Mouse (Mus musculus) liver, adult 2 months (tissue): Measurements from ENCODE around the gene Zg16. TPM values are rescaled to one million over a fixed set of nuclear protein-coding genes. Genes with fewer than 3 reads are reported as not detected.
A peak's percentile ranks its signal among the peaks of the same experiment; 100 is the strongest.

ENCODE experiments used
- DNase-seq: peaks from one replicate; pipeline ENCODE4 v3.0.0-alpha.2; 2011; ENCODE audit warnings: low read depth, low spot score; ENCODE audit errors: extremely low read depth
- H3K27ac ChIP-seq: fragments of 200-500 bp; replicated peaks from 2 replicates; pipeline ENCODE4 v1.5.1; 2012; ENCODE audit warnings: low read depth, mild to moderate bottlenecking, control low read depth, inconsistent platforms, low read length; ENCODE audit not compliant: insufficient read depth
- H3K27me3 ChIP-seq: fragments of 200-500 bp; 2 replicates; pipeline ENCODE4 v1.6.1; 2012; ENCODE audit warnings: mild to moderate bottlenecking, moderate library complexity, low read length, inconsistent platforms; ENCODE audit not compliant: control insufficient read depth, insufficient read depth
- H3K36me3 ChIP-seq: fragments of 200-500 bp; 2 replicates; pipeline ENCODE4 v1.6.1; 2012; ENCODE audit warnings: low read length, inconsistent platforms; ENCODE audit not compliant: control insufficient read depth, insufficient read depth
- H3K4me1 ChIP-seq: fragments of 200-500 bp; 2 replicates; pipeline ENCODE4 v1.6.1; 2011; ENCODE audit warnings: low read length; ENCODE audit not compliant: control insufficient read depth, insufficient read depth
- H3K4me3 ChIP-seq: fragments of 200-500 bp; 2 replicates; pipeline ENCODE4 v1.5.1; 2011; ENCODE audit warnings: low read depth, mild to moderate bottlenecking, control low read depth, low read length, moderate library complexity; ENCODE audit not compliant: insufficient read depth
- H3K79me2 ChIP-seq: fragments of 200-500 bp; 2 replicates; pipeline ENCODE4 v1.6.1; 2012; ENCODE audit warnings: inconsistent platforms, mild to moderate bottlenecking, low read length, moderate library complexity; ENCODE audit not compliant: control insufficient read depth, insufficient read depth
- H3K9ac ChIP-seq: fragments of 200-500 bp; 2 replicates; pipeline ENCODE4 v1.6.1; 2012; ENCODE audit warnings: low read depth, mild to moderate bottlenecking, control low read depth, inconsistent platforms, low read length
- CTCF ChIP-seq: fragments of 200-500 bp; IDR thresholded peaks from 2 replicates; pipeline ENCODE4 v1.5.1; 2011; ENCODE audit warnings: low read depth, low read length, control low read depth
- POLR2A ChIP-seq: fragments of 200-500 bp; IDR thresholded peaks from 2 replicates; pipeline ENCODE4 v1.6.1; 2011; ENCODE audit warnings: low read length, control low read depth; ENCODE audit not compliant: insufficient read depth; ENCODE audit errors: extremely low read depth
- WGBS: fragments of 180-500 bp; shearing (Covaris S2); methylation state at CpG from one replicate; pipeline ENCODE4 v1.1.7; 2018; 5-methylcytosine and 5-hydroxymethylcytosine counted together
- polyA plus RNA-seq: library from polyadenylated mRNA; depleted of rRNA; stranded (reverse); fragments of >200 nt; gene quantifications from 2 replicates; pipeline ENCODE4 v1.2.3, GENCODE M21; 2012
- total RNA-seq: library from RNA; depleted of rRNA; stranded (reverse); fragments of >200 nt; gene quantifications from 2 replicates; pipeline ENCODE4 v1.2.3, GENCODE M21; 2014

Gene Zg16
- total and polyA plus RNA-seq, 2 experiments: 2.3 to 47.8 TPM

- H3K79me2 ChIP-seq: no peaks in the 10 kb centered on the region
- peak overlapping the region; percentile 64 for H3K27ac ChIP-seq
- H3K27me3 ChIP-seq: no peaks in the 10 kb centered on the region
- no peak for DNase-seq
- no peak for TF ChIP-seq CTCF
- no peak for TF ChIP-seq POLR2A
- no peaks in the 10 kb centered on the region; the same call in 1 of the 2 replicates for H3K36me3 ChIP-seq
- peak overlapping the region; percentile 71 for H3K4me3 ChIP-seq
- H3K9ac ChIP-seq: peak overlapping the region; percentile 84
- peaks cover 11% of the 10 kb centered on the region for H3K4me1 ChIP-seq
- WGBS: 4% methylated on average over 17 of the region's 48 CpGs
Observed at GRCm38 (mm10) chr7:127026616-127026983, 60.5 kb downstream of the Zg16 start.

- no peaks in the 10 kb centered on the region for H3K79me2 ChIP-seq
- DNase-seq: no peak
- no peaks in the 10 kb centered on the region; the same call in 1 of the 2 replicates for H3K36me3 ChIP-seq
- peak overlapping the region; percentile 84 for H3K9ac ChIP-seq
- 5% methylated on average over 44 of the region's 48 CpGs for WGBS
- no peaks in the 10 kb centered on the region for H3K27me3 ChIP-seq
- peak overlapping the region; percentile 64 for H3K27ac ChIP-seq
- peaks cover 11% of the 10 kb centered on the region for H3K4me1 ChIP-seq
- peak overlapping the region; percentile 69 for H3K4me3 ChIP-seq
- no peak for TF ChIP-seq CTCF
Observed at GRCm38 (mm10) chr7:127026161-127026600, 60.9 kb downstream of the Zg16 start.

GRCm38 (mm10) chr7:127025556-127026160 is 61.5 kb downstream of the Zg16 start:
- TF ChIP-seq CTCF (no peak), POLR2A (0 out of 2 replicates have a peak, but pooled peaks have one; percentile 1)
- H3K9ac ChIP-seq: peak overlapping the region; percentile 84
- H3K79me2 ChIP-seq: no peaks in the 10 kb centered on the region
- WGBS: under 1% methylated on average over 65 of the region's 65 CpGs
- H3K27me3 ChIP-seq: no peaks in the 10 kb centered on the region
- H3K27ac ChIP-seq: peak overlapping the region; percentile 64
- peaks cover 11% of the 10 kb centered on the region for H3K4me1 ChIP-seq
- no peaks in the 10 kb centered on the region; the same call in 1 of the 2 replicates for H3K36me3 ChIP-seq
- DNase-seq: no peak
- H3K4me3 ChIP-seq: peak overlapping the region; percentile 69

GRCm38 (mm10) chr7:127024755-127025555 is 62.2 kb downstream of the Zg16 start:
- WGBS: 5% methylated on average over 30 of the region's 30 CpGs
- Histone ChIP-seq H3K36me3 (no peaks in the 10 kb centered on the region; the same call in 1 of the 2 replicates), H3K4me3 (peak overlapping the region; percentile 69), H3K4me1 (peaks cover 11% of the 10 kb centered on the region), H3K27ac (peak overlapping the region; percentile 30), H3K27me3 (no peaks in the 10 kb centered on the region), H3K9ac (peak overlapping the region; percentile 84), H3K79me2 (no peaks in the 10 kb centered on the region)
- TF ChIP-seq POLR2A (0 out of 2 replicates have a peak, but pooled peaks have one; percentile 21), CTCF (peak; percentile 86)
- peak; percentile 77 for DNase-seq

GRCm38 (mm10) chr7:127023896-127024690 is 63.0 kb downstream of the Zg16 start:
- H3K27ac ChIP-seq: no peak overlapping the region
- peaks cover 11% of the 10 kb centered on the region for H3K4me1 ChIP-seq
- no peak overlapping the region for H3K9ac ChIP-seq
- no peaks in the 10 kb centered on the region for H3K79me2 ChIP-seq
- no peak for TF ChIP-seq POLR2A
- no peak for TF ChIP-seq CTCF
- no peaks in the 10 kb centered on the region for H3K27me3 ChIP-seq
- H3K36me3 ChIP-seq: no peaks in the 10 kb centered on the region; the same call in 1 of the 2 replicates
- DNase-seq: no peak
- no peak overlapping the region for H3K4me3 ChIP-seq
- WGBS: 68% methylated on average over 19 of the region's 19 CpGs
